Mouse (Mus musculus) brain, embryonic 14.5 days (tissue): ENCODE data around the gene Gnb1.

Source experiments
- CTCF ChIP-seq: fragments of 200-500 bp; IDR thresholded peaks from 2 replicates; pipeline ENCODE4 v1.5.1; 2012; ENCODE audit warnings: inconsistent platforms, mild to moderate bottlenecking, moderate library complexity, borderline replicate concordance; ENCODE audit not compliant: insufficient read depth, insufficient read length; ENCODE audit errors: extremely low read depth
- POLR2A ChIP-seq: fragments of 200-500 bp; IDR thresholded peaks from 2 replicates; pipeline ENCODE4 v1.6.1; 2012; ENCODE audit warnings: mild to moderate bottlenecking, inconsistent platforms, borderline replicate concordance; ENCODE audit not compliant: poor library complexity, insufficient read depth, insufficient read length, severe bottlenecking; ENCODE audit errors: extremely low read depth

- TF ChIP-seq POLR2A: no peak
- TF ChIP-seq CTCF: no peak
Observed at GRCm38 (mm10) chr4:155574931-155575330, 83.8 kb downstream of the Gnb1 start.
